Mouse (Mus musculus) heart, adult 2 months (tissue): ENCODE data around the gene Zbed4.

Experiments used
- CTCF ChIP-seq: fragments of 200-600 bp; IDR thresholded peaks from 2 replicates; pipeline ENCODE4 v1.8.1; 2022; ENCODE audit warnings: antibody characterized with exemption, mild to moderate bottlenecking, moderate library complexity
- POLR2A ChIP-seq: fragments of 200-500 bp; IDR thresholded peaks from 2 replicates; pipeline ENCODE4 v1.6.1; 2011; ENCODE audit warnings: mild to moderate bottlenecking, low read depth, low read length, control low read depth; ENCODE audit not compliant: insufficient read depth

- TF ChIP-seq POLR2A (no peak), CTCF (no peak)
These were observed 10.1 kb downstream of the Zbed4 start for GRCm38 (mm10) chr15:88761551-88761950.
